Mouse (Mus musculus) C2C12 (cell line): Measurements from ENCODE around the gene Atp5mpl. TPM values are rescaled to one million over a fixed set of nuclear protein-coding genes. Genes with fewer than 3 reads are reported as not detected.

ENCODE experiments used
- H3K27me3 ChIP-seq: one replicate; pipeline ENCODE4 v1.6.1; 2011; ENCODE audit not compliant: control insufficient read depth, insufficient read depth, insufficient read length
- H3K36me3 ChIP-seq: one replicate; pipeline ENCODE4 v1.6.1; 2011; ENCODE audit not compliant: control insufficient read depth, insufficient read depth
- H3K4me3 ChIP-seq: one replicate; pipeline ENCODE4 v1.5.1; 2011; ENCODE audit warnings: mild to moderate bottlenecking, control low read depth; ENCODE audit not compliant: poor library complexity, insufficient read depth, severe bottlenecking
- H3K79me2 ChIP-seq: one replicate; pipeline ENCODE4 v1.6.1; 2011; ENCODE audit not compliant: control insufficient read depth, insufficient read depth
- H3K79me3 ChIP-seq: one replicate; pipeline ENCODE4 v1.6.1; 2011; ENCODE audit warnings: low read depth, control low read depth
- H3ac ChIP-seq: one replicate; pipeline ENCODE3; 2011; ENCODE audit warnings: low read depth; ENCODE audit not compliant: control insufficient read depth, insufficient read length
- CEBPB ChIP-seq: IDR thresholded peaks from one replicate; pipeline ENCODE4 v1.6.1; 2011; ENCODE audit warnings: low read depth, mild to moderate bottlenecking, control low read depth, moderate library complexity
- CTCF ChIP-seq: IDR thresholded peaks from one replicate; pipeline ENCODE4 v1.5.1; 2011; ENCODE audit not compliant: control insufficient read depth, insufficient read depth, insufficient read length
- FOSL1 ChIP-seq: IDR thresholded peaks from one replicate; pipeline ENCODE4 v1.8.0; 2011; ENCODE audit warnings: mild to moderate bottlenecking, low read length; ENCODE audit not compliant: poor library complexity, insufficient read depth, severe bottlenecking
- MAX ChIP-seq: IDR thresholded peaks from one replicate; pipeline ENCODE4 v1.6.1; 2011; ENCODE audit warnings: mild to moderate bottlenecking, control low read depth
- MYOD1 ChIP-seq: IDR thresholded peaks from one replicate; pipeline ENCODE4 v1.6.1; 2011; ENCODE audit warnings: low read depth; ENCODE audit not compliant: control insufficient read depth, insufficient read length
- MYOG ChIP-seq: IDR thresholded peaks from one replicate; pipeline ENCODE4 v1.6.1; 2011; ENCODE audit not compliant: control insufficient read depth, insufficient read length; ENCODE audit errors: extremely low read depth
- USF1 ChIP-seq: IDR thresholded peaks from one replicate; pipeline ENCODE4 v1.6.1; 2011; ENCODE audit warnings: low read depth, mild to moderate bottlenecking, control low read depth, moderate library complexity
- polyA plus RNA-seq: library from polyadenylated mRNA; unstranded; fragments of >200 nt; fragmentation: generic; extraction: Trizol; gene quantifications from one replicate; pipeline ENCODE4 v1.2.1, GENCODE M21; 2012; ENCODE audit warnings: missing spikeins

Gene Atp5mpl
- polyA plus RNA-seq, 1 experiment, result 608 TPM

- no peak overlapping the region for H3K4me3 ChIP-seq
- H3K79me2 ChIP-seq, result no peaks in the 10 kb centered on the region
- no peak for TF ChIP-seq CTCF
- no peak for TF ChIP-seq CEBPB
- no peak for TF ChIP-seq MYOD1
- H3K27me3 ChIP-seq, result no peaks in the 10 kb centered on the region
- H3K79me3 ChIP-seq, result no peaks in the 10 kb centered on the region
- no peak overlapping the region for H3ac ChIP-seq
- no peaks in the 10 kb centered on the region for H3K36me3 ChIP-seq
Measured at GRCm38 (mm10) chr12:111928411-111928966, 38.3 kb downstream of the Atp5mpl start.

GRCm38 (mm10) chr12:111927338-111927737, 39.4 kb downstream of the Atp5mpl start:
- no peaks in the 10 kb centered on the region for H3K27me3 ChIP-seq
- H3K79me2 ChIP-seq, result no peaks in the 10 kb centered on the region
- H3K79me3 ChIP-seq, result no peaks in the 10 kb centered on the region
- no peak for TF ChIP-seq CEBPB
- TF ChIP-seq MYOD1, result no peak
- no peak for TF ChIP-seq MAX
- TF ChIP-seq CTCF, result no peak
- TF ChIP-seq MYOG, result no peak
- no peak for TF ChIP-seq FOSL1
- no peak for TF ChIP-seq USF1
- no peak overlapping the region for H3ac ChIP-seq
- no peak overlapping the region for H3K4me3 ChIP-seq
- no peaks in the 10 kb centered on the region for H3K36me3 ChIP-seq

- Histone ChIP-seq H3K4me3 (no peak overlapping the region), H3K79me3 (no peaks in the 10 kb centered on the region), H3K27me3 (no peaks in the 10 kb centered on the region), H3K79me2 (no peaks in the 10 kb centered on the region), H3ac (no peak overlapping the region), H3K36me3 (no peaks in the 10 kb centered on the region)
- TF ChIP-seq MYOG, result no peak
- no peak for TF ChIP-seq MYOD1
- TF ChIP-seq FOSL1, result no peak
- no peak for TF ChIP-seq CEBPB
- TF ChIP-seq CTCF, result no peak
- no peak for TF ChIP-seq MAX
Measured at GRCm38 (mm10) chr12:111923117-111923516, 43.7 kb downstream of the Atp5mpl start.

GRCm38 (mm10) chr12:111920046-111920445, 46.7 kb downstream of the Atp5mpl start:
- no peaks in the 10 kb centered on the region for H3K36me3 ChIP-seq
- H3K79me3 ChIP-seq, result no peaks in the 10 kb centered on the region
- no peaks in the 10 kb centered on the region for H3K27me3 ChIP-seq
- H3K79me2 ChIP-seq, result no peaks in the 10 kb centered on the region
- no peak for TF ChIP-seq MYOD1
- TF ChIP-seq CTCF, result no peak
- no peak for TF ChIP-seq MAX
- TF ChIP-seq FOSL1, result no peak
- TF ChIP-seq MYOG, result no peak
- no peak for TF ChIP-seq CEBPB
- TF ChIP-seq USF1, result no peak
- no peak overlapping the region for H3ac ChIP-seq
- no peak overlapping the region for H3K4me3 ChIP-seq

- H3K79me3 ChIP-seq, result no peaks in the 10 kb centered on the region
- no peaks in the 10 kb centered on the region for H3K27me3 ChIP-seq
- H3K36me3 ChIP-seq, result no peaks in the 10 kb centered on the region
- no peak overlapping the region for H3K4me3 ChIP-seq
- no peaks in the 10 kb centered on the region for H3K79me2 ChIP-seq
- TF ChIP-seq CTCF (no peak), MYOD1 (no peak), MYOG (no peak), FOSL1 (no peak), USF1 (no peak), MAX (no peak), CEBPB (no peak)
- no peak overlapping the region for H3ac ChIP-seq
Measured at GRCm38 (mm10) chr12:111916514-111917217, 50.1 kb downstream of the Atp5mpl start.
